Mouse (Mus musculus) frontal cortex, adult (tissue): Measurements from ENCODE around the gene Chn2.

ENCODE experiments used
- ATAC-seq: cut with Nextera tagmentation; 2 replicates; pipeline ENCODE4 v1.9.2; 2017; ENCODE audit warnings: mild to moderate bottlenecking, moderate library complexity, mixed read lengths; ENCODE audit not compliant: low TSS enrichment

The Chn2 gene

DNA sequence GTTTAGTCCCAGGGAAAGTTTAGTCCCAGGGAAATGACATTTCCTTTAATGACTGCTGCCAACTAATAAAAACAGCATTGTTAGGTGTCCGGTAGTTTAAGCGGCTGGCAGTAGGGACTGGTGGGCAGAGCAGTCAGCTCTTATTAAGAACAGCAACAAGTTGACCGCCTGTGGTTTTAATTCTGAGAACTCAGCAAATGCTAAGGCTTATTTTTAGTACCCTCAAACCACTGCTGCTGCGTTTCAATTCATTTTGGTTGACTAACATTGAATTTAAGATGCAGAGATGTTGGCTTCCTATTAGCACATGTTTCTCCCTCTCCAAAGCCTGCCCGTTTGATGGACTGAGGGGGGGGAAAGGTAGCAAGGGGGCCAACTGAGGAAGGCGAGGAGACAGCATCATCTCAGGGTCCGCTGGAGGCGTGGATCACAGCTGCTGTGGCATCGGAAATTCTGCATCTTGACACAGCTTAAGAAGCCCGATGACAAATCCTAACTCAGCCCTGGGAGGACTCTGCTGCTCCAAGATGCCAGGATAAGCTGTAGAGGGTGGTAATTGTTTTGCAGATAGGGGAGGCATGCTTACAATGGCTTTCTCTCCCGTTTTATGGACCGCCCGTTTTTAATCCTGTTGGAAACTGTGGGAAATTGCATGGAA, 2.2 kb downstream of the Chn2 start:
- ATAC-seq, result peak; percentile 29; the same call in 1 of the 2 replicates

DNA sequence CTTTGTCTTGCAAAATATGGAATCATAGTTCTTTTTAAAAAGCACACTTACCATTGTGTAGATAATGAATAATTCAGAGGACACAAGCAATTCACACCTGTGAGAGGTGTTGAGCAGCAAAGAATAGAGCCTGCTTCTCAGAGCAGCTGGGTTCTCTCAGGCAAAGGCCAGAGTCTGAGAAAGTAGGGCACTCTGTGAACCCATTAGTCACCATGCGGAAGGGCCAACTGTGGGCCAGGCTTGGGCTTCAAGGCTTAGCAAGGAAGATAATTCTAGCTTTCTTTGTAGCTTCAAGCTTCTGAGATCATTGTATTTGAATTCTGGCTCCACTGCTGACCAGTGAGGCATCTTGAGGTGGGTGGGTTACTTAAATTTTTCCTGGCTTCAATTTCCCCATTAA, 2.8 kb downstream of the Chn2 start:
- ATAC-seq, result no peak

DNA sequence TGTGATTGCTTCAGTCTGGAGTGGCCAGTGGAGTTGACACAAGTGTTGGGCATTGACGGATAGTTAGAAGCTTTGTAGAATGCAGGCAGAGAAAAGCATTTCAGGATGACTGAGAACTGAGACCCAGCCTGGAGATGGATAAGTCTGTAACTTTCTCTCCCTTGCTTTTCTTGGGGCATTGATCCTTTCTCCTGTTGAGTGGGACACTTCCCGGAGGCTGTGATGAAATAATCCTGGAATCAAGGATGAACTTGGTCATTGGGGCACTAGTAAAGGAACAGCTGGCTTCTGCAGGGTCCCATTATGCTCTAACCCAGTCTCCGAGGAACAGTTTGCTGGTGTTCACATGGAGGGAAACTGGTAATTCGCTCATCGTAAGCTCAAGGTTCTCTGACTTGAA, 4.2 kb downstream of the Chn2 start:
- no peak for ATAC-seq

GRCm38 (mm10) chr6:54045748-54046721, 6.7 kb downstream of the Chn2 start:
- no peak for ATAC-seq

- ATAC-seq, result no peak
Measured at GRCm38 (mm10) chr6:54046884-54047747, 7.8 kb downstream of the Chn2 start.

DNA sequence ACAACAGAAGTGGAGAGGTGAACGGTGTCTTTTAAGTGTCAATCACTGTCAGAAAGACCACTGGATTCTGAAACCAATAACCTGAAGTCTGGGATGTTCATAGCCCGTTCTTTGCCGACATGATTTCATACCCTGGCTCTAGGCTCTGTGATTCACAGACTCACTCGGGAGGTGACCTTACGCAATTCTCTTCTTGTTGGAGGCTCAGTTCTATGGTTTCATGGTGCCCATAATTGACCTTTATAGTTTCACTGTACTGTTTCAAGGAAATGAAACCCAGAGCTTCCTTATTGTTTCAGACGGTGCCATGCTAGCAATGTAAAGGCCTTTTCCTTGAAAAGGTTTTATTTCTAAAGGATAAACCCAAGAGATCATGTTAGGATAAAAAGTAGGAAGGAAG, 9.4 kb downstream of the Chn2 start:
- ATAC-seq, result no peak

DNA sequence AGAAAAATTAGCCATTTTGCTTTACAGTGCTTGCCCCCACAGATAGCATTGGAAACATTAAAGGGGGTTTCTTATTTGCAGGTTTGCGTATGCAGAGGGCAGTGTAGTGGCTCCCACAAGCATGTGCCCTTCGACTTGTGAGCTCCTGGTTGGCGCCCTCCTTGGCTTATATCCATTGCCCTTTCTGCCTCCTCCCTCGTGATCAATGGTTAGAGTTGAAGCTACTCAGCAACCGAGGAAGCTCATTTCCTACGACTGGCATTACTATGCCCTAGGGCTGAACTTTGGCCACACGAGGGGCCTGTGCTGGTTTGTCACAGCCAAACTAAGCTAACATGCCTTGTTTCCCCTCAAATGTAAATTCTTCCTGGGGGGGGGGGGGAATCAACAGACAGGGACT, 11.8 kb downstream of the Chn2 start:
- ATAC-seq, result no peak

DNA sequence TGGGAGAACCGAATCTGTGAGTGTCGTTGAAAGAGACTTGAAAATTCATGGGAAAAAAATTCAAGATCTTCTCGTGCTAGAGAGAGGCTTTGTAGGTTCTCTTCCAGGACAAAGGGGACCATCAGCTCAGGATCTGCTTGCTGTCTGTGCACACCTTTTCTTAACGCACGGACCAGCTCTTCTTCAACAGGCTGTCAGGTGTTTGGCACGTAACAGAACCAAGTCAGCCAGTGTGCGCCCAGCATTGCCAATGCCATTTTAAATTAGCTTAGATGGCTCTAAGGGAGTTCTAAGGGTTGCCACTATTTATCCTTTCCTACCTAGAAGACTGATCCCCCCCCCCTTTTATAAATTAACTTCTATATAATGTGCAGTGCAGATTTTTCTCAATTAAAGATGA, 12.8 kb downstream of the Chn2 start:
- ATAC-seq, result no peak

GRCm38 (mm10) chr6:54052666-54053065, 13.3 kb downstream of the Chn2 start:
- no peak for ATAC-seq

DNA sequence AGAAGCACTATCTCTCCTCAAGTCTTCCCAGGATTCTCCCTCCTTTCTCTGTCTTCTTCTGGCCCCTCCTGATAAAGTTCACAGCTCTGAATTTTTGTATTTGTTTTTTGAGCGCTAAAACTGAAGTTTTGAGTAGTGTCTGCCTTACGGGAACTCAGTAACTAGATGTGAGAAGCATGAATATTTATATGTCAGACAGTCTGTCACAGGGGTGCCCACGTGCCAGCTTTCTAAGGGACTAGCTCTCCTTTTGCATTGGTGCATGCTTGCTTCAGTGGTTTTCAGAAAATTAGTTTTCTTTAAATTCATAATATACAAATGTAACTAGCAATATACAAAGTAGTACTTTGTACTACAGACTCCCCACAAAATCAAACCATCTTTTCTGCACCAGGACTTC, 14.0 kb downstream of the Chn2 start:
- peak; percentile 51 for ATAC-seq

- ATAC-seq, result no peak
Measured at GRCm38 (mm10) chr6:54055387-54055786, 16.0 kb downstream of the Chn2 start.

DNA sequence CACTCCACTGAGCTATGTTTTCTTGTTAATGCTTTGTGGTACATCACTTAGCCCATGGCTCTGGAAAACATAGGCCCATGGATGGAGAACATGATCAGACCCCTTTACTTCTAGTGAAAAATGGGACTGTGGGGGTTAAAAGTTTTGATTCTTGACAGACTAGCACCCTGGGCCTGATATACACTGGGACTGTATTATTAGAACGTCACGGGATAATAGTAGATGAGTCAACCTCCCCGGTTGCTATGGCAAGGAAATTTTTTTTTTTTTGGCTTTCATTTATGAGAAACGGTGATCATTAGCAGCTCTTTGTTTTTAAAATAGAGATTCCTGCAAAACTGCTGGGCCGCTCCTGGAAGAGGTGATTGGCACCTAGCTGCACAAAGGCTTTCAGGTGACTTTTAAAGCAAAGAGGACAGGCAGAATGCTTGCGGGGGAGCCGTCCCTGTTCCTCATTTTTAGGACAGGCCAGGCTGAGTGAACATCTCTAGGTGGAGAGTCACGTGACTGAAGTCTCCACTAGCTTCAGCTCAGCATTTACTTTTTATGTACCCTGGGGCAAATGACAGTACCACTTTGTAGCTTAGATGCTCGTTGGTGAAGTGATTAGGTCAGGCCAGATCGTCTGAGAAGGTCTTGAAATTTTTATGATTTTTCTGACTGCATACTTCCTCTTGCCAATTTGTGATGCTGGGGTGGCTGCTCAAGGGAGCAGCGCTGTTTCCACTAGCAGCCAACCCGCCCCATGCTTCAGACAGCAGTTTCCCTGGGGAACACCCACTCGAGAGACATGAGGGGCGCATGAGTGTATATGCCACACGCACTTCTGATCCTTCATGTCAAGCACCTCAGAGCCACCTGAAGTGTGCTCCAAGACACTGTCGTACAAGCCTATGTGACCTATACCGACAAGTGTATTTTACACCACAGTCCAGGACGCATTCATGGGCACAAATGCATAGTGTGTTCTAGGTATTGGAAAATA, 17.5 kb downstream of the Chn2 start:
- ATAC-seq, result no peak

DNA sequence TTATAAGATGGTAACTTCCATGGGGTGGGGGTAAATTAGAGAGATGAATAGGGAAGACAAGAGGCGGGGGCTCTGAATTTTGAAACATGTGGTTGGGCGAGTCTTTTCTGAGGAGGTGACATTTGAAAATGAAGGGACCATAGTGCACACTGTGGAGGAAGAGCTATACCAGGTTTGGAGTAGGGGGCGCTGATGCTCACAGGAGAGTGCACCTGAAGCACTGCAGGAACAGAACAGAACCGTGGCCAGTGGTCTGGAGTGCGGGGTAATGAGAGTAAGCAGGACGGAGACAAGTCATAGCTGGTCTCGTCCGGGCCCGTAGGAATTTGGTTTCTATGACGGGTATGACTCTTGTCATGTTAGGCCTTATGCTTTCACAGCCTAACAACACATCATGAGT, 18.3 kb downstream of the Chn2 start:
- ATAC-seq, result no peak

- no peak for ATAC-seq
Measured at GRCm38 (mm10) chr6:54058837-54059236, 19.5 kb downstream of the Chn2 start.

DNA sequence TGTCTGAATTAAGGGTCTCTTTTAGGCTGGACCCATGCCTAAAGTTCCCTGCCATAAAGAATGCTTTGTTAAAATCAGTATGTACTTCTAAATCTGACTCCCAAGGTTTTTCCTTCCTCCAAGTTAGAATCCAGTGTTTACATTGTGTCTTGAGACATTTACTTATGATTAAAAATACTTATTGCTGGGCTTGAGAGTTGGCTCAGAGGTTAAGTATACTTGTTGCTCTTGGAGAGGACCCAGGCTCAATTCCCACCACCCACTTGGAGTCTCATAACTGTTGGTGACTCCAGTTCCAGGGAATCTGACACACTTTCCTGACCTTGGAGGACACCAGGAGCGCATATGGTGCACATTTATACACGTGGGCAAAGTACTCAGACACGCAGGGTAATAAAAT, 20.9 kb downstream of the Chn2 start:
- ATAC-seq, result no peak

DNA sequence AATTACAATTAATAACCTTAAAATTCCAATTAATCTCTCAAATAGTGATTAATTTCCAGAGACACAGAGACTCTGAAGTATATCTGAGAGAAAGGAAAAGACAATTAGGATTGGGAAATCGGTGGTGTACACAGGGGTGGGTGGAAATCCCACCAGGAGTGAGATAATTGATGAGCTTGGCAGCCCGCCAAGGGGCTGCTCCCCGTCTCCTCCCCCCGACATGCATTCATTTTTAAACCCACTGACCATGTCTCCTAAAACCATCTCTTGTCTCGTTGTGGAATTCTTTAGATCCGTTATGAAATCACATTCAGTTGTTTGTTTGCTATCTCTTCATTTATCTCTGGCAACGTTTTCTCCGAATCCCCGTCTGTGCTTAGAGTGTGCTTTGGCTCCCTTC, 22.0 kb downstream of the Chn2 start:
- no peak for ATAC-seq

DNA sequence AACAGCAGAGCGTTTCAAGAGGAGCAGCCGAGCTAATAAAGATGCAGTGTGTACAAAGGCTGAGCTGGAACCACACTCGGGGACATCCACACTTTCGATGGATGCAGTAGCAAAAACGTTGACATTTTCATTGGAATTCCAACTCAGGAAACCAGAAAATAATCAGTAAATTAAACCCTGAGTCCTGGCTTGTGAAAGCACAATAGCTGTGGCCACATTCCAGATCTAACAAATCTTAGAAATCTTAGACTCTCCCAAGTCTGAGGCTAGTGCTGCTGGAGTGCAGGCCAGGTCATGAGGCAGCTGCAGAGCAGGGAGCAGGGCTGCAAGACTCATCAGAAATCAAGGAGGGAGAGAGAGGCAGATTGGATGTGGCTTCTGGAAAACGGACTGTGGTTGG, 24.5 kb downstream of the Chn2 start:
- no peak for ATAC-seq

DNA sequence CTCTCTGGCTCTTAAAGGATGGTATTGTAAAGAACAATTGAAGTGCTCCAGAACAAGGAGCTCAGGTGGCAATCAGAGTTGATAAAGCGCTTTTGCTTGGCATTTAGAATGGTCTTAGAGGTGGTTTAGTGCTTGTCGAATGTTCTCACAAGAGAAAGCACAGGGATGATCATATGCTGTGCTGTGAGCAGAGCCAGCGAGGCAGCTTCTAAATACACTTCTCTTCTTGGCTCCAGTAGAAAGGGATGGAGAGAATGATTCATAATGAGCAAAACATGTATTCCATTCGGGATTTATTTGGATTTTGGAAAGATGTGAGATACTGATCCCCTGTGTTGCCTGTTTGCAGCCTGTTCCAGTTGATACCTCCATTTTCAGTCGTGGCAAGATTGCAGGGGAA, 28.0 kb downstream of the Chn2 start:
- ATAC-seq, result peak; percentile 69

- ATAC-seq, result no peak
Measured at GRCm38 (mm10) chr6:54068882-54069281, 29.5 kb downstream of the Chn2 start.

- ATAC-seq, result 0 out of 2 replicates have a peak, but pooled peaks have one; percentile 14
Measured at GRCm38 (mm10) chr6:54070736-54071135, 31.4 kb downstream of the Chn2 start.

- 0 out of 2 replicates have a peak, but pooled peaks have one; percentile 42 for ATAC-seq
Measured at GRCm38 (mm10) chr6:54071478-54071877, 32.1 kb downstream of the Chn2 start.
